Mouse (Mus musculus) lung, postnatal 25 days (tissue): ENCODE data around the gene Prkaa1.
"Not testable (repeated sequence)": the region's sequence is repeated elsewhere in the genome, so short reads cannot be mapped to it uniquely, and the experiment has no call there.

Experiments
- DNase-seq: peaks from one replicate; pipeline ENCODE4 v3.0.0; 2022; ENCODE audit warnings: low spot score

The Prkaa1 gene

DNA sequence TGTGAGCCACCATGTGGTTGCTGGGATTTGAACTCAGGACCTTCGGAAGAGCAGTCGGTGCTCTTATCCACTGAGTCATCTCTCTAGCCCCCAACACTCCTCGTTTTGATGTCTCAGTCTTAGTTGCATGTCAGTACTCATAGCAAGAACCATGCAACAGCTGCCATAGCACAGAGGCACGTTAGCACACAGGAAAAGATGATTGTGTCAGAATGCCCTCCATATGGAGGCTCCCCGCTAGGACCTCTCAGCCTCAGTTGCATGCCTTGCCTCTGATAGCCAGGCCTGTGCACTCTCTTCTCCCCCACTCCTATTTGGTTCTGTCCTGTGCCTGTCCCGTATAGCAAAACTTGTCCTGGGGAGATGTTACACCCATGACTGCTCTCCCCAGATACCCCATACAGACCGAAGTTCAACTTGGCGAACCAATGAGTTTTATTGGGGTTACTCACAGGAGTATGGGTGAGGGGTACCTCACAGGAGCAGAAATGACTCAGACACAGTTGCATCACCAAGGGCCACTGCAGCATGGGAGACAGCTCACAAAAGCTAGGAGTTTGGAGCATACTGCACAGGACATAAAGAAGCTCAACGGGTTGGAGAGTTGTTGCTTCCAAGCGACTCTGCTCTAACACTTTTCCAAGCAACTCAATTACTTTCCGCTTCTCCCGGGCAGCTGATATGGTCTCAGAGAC, 14.4 kb upstream of the Prkaa1 start:
- DNase-seq = no peak

DNA sequence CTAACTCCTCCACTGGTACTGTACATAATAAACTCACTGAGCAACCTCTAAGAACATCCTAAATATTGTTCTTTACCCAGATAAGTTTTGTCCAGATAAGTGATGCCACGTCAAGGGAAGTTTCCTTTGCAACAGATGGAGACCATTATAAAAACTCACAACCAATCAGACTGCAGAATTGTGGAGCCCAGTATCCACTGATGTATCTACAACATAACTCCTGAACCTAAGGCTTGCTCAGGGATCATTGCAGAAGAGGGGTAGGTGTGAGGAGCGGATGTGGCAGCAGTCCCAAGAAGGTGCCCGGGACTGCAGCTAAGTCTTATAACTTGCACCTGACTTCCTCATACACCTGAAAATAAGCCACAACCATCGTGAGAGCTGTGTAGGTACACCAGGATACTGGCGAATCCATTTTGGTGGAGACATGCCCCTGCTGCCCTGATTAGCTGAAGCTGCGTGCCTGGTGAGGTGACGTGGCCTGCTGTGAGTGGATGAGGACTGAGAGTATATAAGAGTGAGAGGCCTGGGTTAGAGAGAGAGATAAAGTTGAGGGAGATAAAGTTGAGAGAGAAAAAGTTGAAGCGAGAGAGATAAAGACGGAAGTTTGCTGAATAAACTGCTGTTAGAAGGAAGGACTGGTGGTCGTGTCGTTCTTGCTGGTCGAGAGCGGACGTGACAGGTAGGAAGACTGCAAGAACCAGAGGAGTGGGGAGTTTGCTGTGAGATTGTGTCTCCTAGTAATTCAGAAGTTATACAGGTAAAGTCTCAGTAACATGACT, 12.6 kb upstream of the Prkaa1 start:
- DNase-seq = not testable (repeated sequence)

DNA sequence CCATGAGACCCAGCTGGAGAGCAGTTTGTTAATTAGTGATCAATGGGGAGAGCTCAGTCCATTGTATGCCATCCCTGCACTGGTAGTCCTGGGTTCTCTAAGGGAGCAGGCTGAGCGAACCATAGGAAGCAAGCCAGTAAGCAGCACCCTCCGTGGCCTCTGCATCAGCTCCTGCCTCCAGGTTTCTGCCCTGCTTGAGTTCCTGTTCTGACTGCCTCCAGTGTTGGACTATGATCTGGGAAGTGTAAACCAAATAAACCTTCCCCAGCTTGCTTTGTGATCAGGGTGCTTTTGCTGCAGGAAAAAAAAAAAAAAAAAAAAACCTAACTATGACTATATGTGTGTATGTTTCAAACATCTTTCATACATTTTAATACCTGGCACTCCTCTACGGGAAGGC, 10.4 kb upstream of the Prkaa1 start:
- DNase-seq = no peak

DNA sequence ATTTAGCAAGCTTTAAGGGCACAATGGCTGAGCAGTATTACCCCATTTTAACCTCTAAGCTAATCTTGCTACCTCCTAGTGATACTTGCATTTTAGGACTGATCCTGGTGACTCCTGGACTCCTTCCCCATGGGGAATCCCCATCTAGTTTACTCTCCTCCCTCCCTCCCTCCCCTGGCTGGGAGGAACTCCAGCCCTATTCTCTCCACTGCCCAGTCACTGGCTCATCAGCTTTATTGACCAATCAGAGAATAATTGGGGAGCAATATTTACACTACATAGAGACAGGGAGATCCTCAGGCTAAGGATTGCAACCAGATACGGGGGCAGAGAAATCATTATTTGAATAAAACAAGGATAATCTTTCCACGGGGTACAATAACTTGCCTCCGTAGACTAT, 9.5 kb upstream of the Prkaa1 start:
- DNase-seq = no peak

DNA sequence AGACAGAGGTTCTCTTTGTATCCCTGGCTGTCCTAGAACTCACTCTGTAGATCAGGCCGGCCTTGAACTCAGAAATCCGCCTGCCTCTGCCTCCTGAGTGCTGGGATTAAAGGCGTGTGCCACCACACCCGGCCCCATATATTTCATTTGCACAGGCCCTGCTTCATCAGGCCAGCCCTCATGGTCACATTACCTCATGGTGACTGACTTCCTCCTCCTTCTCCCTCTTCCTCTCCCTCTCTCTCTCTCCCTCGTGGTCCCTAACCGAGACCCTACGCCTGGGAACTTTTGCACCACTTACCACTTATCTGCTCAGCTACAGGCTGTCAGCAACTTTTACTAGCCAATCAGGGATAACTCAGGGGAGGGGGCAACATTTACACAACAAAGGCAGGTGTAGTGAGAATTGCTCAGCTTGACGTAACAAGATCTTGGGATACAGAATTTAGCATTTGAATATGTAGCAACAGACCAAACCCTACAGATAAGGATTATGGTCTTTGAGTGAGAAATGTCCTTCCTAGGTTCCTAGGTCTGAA, 8.6 kb upstream of the Prkaa1 start:
- DNase-seq = no peak

DNA sequence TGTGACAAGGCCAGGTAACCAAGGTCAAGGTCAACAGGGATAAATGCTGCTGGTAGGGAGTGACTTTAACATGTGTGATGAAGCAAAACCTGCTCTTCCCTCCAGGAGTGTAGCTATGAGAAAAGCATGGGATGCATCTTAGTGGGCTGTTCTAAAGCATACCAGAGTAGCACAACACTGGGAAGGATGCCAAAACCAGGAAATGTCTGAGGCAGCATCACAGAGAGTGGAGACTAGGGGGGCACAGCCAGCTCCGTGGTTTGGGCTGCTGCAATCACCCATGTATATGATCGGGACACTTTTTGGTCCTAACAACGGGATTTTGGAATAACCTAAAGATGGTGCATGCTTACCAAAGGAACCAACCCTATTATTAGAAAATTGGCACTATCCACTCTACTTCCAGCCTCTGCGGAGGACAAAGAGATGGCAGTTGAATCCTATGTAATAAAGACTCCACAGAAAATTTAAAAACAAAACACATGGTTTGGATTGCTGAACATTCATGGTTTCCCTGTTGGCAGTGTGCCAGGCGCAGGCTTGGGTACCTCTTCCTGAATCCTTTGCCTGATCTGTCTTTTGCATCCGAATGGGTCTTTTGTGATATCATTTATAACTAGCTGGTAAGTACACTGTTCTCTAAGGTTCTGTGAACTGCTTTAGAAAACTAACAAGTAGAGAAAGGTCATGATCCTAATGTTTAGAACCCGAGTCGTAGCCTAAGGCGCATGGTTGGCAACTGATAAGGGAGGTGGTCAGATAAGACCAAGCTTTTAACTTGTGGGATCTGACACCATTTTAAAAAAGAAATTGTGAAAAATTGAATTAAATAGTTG, 5.4 kb upstream of the Prkaa1 start:
- DNase-seq = no peak

DNA sequence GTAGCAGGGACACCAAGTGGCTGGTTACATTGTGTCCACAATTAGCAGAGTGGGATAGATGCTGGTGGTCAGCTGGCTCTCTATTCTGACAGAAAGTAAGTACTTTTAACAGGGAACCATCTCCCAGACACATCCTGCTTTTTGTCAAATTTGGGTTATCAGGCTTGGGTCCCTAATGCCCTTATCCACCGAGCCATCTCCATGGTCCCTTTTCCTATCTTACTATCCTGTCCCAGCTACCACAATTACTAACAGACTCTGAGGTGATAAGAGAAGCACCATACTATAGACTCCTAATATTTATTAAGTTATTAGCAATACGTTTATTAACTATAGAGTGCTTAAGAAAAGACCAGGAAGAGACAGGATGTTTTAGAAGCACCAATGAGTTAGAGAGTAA, 4.3 kb upstream of the Prkaa1 start:
- DNase-seq = no peak

DNA sequence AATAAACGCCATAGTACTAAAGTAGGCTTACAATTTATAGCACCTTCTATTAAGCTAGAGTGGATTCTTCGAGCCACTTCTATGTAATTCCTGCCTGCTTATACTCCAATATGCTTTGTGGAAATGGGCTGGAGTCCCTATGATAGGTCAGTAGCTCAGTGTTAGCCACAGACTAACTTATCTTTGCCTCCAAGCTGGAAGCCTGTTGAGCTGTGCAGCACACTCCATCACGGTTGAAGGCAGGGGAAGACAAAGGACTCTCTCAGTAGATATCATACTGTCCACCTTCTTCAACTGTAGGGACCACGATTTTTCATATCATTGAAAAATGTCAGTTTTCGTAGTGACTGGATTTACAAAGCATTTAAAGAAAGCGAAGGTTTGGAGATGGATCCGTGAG, 3.8 kb upstream of the Prkaa1 start:
- DNase-seq = no peak

DNA sequence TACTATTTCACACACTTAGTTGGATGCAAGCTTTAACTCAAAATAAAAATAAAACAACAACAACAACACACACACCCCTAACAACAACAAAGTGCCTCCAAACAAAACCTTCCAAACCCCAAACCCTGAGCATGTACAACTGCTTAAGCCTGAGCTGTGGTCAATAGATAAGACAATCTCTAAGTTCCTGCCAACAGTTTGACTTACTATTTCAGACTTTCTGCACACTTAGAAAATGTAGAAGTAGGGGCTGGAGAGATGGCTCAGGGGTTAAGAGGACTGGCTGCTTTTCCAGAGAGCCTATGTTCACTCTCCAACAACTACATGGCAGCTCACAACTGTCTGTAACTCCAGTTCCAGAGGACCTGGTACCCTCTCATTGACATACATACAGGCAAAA, 3.3 kb upstream of the Prkaa1 start:
- no peak for DNase-seq

DNA sequence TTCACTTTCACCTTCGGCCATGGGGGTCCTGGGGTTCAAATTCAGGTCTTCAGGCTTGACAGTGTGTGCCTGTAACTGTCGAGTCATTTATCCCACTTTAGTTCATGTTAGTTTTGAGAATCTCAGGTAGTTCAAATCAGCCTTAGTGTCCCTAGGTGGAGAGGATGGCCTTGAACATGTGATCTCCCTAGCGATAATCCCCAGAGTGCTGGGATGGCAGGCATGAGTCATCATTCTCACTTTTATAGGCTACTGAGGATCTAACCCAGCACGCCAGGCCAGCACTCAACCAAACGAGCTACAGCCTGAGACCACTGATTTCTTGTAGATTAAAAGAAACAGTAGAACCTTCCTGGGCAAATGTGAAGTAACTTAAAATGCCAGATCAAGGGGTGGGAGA, 1.6 kb upstream of the Prkaa1 start:
- no peak for DNase-seq

DNA sequence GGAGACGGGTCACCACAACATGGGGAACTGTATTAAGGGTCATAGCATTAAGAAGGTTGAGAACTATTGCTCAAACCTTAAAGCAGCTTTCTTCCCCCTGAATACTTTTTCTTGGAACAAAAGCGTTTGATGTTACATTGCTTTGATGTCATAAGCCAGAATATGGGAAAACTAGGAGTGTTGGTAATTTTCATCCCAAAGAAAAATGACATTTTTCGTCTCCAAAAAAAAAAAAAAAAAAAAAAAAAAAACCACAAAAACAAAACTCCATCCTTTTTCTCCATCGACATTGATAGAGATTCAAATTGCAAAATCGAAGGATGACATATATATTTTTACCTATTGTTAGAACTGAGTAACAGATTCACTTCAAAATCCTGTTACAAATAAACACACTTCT, 947 bp upstream of the Prkaa1 start:
- no peak for DNase-seq

DNA sequence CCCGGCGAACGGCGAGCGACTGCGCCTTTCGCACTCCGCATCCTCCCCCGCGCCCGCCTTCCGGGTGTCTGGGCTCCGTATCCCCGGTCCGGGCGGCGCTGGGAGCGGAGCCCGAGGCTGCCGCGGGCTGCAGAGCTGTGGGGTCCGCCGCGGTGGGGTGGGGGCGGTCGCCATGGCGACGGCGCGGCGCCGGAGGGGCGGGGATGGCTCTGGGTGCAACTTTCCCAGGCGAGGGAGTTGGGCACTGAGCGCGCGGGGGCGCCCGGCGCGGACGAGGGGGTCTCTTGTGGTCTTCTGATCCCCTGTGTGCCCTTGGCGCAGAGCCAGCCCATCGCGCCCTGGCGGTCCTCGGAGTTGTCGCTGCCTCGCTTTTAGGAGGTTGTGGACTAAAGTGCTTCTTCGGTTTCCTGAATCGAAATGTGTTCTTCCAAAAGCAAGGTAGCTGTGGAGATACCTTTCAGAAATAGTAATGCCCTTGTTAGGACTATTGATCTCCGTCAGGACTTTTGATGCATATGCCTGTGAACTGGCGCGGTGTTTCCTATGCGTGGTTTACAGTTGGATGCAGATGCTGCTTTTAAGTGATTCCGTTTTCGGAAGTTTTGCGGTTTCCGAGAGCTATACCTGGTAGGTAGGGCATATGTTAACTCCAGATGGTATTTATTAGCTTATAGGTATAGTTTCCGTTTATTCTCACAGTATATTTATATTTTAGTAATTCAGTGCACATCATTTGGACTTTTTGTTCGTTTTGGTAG, 539 bp downstream of the Prkaa1 start:
- peak; percentile 35 for DNase-seq

DNA sequence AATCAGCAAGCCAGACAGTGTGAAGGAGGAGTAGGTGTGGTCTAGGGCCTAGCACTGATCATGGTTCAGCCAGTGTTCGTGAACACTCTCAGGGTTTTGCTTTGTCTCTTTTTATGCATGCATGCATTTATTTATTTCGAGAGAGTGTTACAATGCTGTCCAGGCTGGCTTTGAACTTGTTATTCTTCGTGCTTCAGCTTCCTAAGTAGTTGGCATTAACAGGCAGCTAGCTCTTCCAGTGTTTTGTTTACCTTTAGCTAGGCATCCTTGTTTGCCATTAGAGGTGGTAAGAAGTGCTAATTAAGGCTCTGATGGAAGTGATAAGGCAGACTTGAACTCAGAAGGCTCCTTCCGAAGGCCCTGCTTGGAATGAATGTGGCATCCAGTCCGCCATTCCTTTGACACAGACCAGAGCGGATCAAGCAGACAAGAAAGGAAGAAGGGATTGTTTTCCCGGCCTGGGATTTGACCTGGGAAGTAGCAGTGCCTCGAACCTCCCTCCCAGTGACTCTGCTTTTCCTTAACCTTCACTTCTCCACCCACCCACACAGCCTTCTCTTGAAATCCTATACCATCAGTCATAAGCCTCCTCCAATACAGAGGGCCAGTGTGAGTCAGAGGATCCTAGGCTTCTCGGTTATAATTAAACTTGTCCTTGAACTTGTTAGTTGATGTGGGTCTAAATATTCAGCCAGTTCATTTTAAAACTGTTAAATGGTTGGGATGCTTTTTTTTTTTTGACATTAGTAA, 1.7 kb downstream of the Prkaa1 start:
- no peak for DNase-seq

DNA sequence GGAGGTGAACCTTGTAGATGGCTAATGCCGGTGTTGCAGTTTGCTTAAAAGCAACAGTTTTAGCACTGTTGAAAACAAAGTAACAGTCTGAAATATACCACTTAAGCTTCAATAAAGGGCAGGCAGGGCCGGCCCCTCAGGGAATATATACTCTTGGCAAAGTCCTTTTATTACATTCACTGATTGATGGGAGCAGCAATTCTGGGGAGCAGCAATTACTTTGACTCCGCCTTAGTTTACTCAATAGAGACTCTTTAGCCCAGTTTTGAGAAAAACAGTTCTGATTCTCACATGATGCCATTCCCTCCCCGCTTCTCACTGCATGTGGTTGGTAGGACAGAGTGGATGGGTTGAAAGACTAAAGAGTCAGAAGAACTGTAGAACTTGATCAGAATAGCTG, 5.5 kb downstream of the Prkaa1 start:
- DNase-seq = no peak

DNA sequence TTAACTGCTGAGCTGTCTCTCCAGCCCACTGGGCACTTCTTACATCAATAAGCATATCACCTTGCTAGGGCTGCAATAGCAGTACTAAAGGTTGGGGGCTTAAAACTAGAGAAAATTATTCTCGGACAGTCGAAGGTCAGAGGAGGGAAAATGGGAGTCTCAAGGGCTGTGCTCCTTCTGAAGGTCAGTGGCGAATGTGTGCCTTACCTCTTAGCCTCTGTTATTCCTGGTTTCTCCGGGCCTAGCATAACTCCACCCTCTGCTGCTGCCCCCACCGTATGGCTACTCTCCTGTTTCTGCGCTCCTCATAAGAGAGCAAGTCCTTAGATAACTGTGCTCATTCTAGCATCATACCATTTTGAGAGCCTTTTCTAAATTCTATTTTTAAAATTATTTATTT, 8.5 kb downstream of the Prkaa1 start:
- no peak for DNase-seq

DNA sequence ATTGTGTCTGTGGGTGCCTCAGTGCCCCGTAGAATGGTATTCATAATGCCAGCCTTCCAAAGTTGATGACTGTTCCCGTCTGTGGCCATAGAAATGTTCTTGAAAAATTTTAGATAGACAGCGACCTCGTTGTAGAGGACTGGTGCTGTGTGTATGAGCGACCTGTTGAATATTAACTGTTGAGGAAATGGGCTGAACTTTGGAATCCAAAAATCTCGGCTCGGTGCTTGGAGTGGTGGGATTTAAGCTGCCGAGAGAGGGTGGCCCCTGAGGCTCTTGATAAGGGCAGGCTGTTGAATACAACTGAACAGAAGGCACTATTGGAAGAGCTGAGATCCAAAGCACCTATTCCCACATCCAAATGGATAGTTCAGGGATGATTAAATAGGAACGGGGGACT, 11.0 kb downstream of the Prkaa1 start:
- no peak for DNase-seq

DNA sequence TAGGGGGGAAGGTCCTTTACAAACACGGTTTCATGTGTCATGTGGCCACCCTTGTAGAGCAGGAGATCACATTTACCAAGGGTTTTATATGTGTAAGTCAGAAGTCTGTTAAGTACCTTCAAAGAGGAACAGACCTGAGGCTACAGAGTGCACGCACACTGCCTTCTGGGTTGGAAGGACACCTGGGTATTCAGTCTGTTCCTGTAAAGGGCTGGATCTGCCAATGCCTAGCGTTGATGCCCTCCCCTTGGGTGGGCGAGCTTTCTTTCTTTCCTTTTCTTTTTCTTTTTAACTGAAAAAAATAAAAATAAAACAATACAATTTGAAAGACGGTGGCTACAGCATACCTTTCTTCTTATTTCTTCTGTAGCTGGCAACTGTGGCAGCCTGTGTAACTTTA, 11.4 kb downstream of the Prkaa1 start:
- no peak for DNase-seq

DNA sequence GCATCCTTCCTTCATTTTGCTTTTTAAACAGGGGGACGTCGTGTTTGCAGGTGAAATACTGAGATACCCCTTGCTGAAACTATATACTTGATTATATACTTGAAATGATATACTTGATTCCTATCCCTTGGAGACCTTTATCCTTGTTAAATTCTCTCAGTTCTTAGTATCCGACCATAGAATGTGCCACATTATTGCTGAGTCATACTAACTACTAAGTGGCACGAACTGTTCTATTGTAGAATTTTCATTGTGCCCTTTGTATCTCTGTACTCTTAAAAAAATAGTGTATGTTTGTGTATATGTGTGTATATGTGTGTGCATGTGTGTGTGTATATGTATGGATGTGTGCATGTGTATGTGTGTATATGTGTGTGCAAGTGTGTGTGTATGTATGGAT, 12.7 kb downstream of the Prkaa1 start:
- no peak for DNase-seq

DNA sequence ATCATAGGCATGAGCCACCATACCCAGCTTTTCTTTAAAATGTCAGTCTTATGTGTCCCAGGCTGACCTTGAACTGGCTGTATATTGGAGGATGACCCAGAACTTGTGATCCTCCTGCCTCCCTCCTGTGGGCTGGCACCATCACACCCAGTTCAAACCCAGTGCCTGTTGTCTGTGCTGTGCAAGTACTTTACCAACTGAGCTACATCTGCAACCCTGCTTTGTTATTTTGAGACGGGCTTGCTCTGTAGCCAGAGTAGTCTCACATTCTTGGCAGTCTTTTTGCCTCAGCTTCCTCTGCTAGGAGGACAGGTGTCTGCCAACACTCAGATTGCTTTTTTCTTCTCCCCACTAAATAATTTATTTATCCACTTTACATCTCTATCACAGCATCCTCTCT, 13.7 kb downstream of the Prkaa1 start:
- no peak for DNase-seq

DNA sequence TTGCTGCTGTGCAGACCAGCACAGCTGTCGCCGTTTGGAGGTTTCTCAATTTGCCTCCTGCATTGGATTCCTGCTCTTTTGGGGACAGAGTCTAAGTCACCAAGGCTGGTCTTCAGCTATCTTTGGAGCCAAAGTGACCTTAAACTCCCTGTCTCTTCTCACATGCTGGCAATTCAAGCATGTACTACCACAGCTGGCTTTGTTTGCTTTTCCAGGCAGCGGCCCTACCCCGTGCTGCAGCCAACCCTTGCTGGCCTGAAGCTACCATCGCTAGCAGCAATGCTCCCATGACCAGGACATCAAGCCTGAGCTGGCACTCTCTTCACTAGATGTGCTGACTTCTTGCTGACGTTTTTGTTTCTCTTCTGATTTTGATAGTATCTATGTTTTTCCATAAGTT, 15.2 kb downstream of the Prkaa1 start:
- peak; percentile 20 for DNase-seq

DNA sequence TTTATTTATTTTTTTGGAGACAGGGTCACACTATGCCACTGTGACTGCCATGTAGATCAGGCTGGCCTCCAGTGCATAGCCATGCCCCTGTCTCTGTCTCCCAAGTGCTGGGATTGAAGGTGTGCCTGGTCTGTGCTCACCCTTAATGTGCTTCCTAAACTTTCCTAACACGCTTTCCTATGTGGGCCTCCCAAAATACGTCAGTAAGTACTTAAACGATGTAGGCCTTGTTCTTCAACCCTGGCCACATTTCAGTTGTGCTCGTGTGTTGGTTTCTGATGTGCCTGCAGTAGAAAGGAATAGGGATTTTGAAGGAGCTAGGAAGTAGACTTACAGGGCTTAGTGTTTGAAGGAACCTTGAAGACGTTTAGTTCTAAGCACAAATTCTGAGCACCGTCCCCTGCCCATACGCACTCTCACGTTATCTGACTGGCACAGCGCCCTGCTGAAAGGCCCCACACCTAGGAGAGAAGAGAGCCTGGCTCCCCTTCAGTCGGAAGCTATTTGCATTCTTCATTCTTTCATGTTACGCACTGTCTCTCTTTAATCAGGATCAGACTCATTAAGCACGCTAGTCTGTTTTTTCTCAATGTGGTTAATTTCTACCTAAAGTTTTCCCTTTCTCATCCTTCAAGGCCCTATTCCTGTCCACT, 21.6 kb downstream of the Prkaa1 start:
- no peak for DNase-seq
